Mouse (Mus musculus) erythroid progenitor cell, adult 5-6 weeks (primary cell): Measurements from ENCODE around the gene Creg2. TPM values are rescaled to one million over a fixed set of nuclear protein-coding genes. Genes with fewer than 3 reads are reported as not detected.
"Not testable (repeated sequence)": the region's sequence is repeated elsewhere in the genome, so short reads cannot be mapped to it uniquely, and the experiment has no call there.

ENCODE experiments used
- ATAC-seq: replicated peaks from 2 replicates; pipeline ENCODE4 v1.8.0; 2016; ENCODE audit warnings: moderate number of reproducible peaks, mild to moderate bottlenecking, moderate TSS enrichment, inconsistent platforms; ENCODE audit not compliant: poor library complexity, low FRiP score, severe bottlenecking
- total RNA-seq, 2 experiments: library from RNA; stranded (forward) in 1 of 2; stranded (reverse) in 1 of 2; fragments of 150-400 nt in 1 of 2; fragments of 186-747, 209-891 nt in 1 of 2; gene quantifications; 2 replicates each; pipeline versions ENCODE4 v1.2.3 to v1.2.4; 2015 to 2017; ENCODE audit warnings: low replicate concordance in 2 of 2

The Creg2 gene
- total RNA-seq, 2 experiments from 2014 or later: not detected

GRCm38 (mm10) chr1:39613061-39613460 lies 38.2 kb downstream of the Creg2 start:
- ATAC-seq: no peak

- ATAC-seq: no peak
Observed at GRCm38 (mm10) chr1:39612491-39612890, 38.8 kb downstream of the Creg2 start.

- no peak for ATAC-seq
Observed at GRCm38 (mm10) chr1:39608534-39608933, 42.7 kb downstream of the Creg2 start.

GRCm38 (mm10) chr1:39602477-39602876 lies 48.8 kb downstream of the Creg2 start:
- no peak for ATAC-seq

GRCm38 (mm10) chr1:39598726-39599125 lies 52.5 kb downstream of the Creg2 start:
- no peak for ATAC-seq

- ATAC-seq: not testable (repeated sequence)
Observed at GRCm38 (mm10) chr1:39597135-39597534, 54.1 kb downstream of the Creg2 start.

- no peak for ATAC-seq
Observed at GRCm38 (mm10) chr1:39593836-39594235, 57.4 kb downstream of the Creg2 start.

- no peak for ATAC-seq
Observed at GRCm38 (mm10) chr1:39592090-39592489, 59.2 kb downstream of the Creg2 start.

GRCm38 (mm10) chr1:39591557-39591956 lies 59.7 kb downstream of the Creg2 start:
- not testable (repeated sequence) for ATAC-seq

GRCm38 (mm10) chr1:39590193-39590592 lies 61.1 kb downstream of the Creg2 start:
- ATAC-seq: no peak

- no peak for ATAC-seq
Observed at GRCm38 (mm10) chr1:39585416-39585815, 65.9 kb downstream of the Creg2 start.

- ATAC-seq: no peak
Observed at GRCm38 (mm10) chr1:39583173-39583572, 68.1 kb downstream of the Creg2 start.

- no peak for ATAC-seq
Observed at GRCm38 (mm10) chr1:39581215-39581614, 70.1 kb downstream of the Creg2 start.

GRCm38 (mm10) chr1:39579139-39579538 lies 72.1 kb downstream of the Creg2 start:
- no peak for ATAC-seq

GRCm38 (mm10) chr1:39578446-39578845 lies 72.8 kb downstream of the Creg2 start:
- ATAC-seq: no peak

GRCm38 (mm10) chr1:39577253-39577705 lies 74.0 kb downstream of the Creg2 start, which contains the start of gene Rnf149:
Rnf149 (minus strand) TSS chr1:39577405.
- peak; percentile 82 for ATAC-seq

GRCm38 (mm10) chr1:39576431-39577243 lies 74.6 kb downstream of the Creg2 start:
- no peak for ATAC-seq

- ATAC-seq: 0 out of 2 replicates have a peak, but pooled peaks have one; percentile 55
Observed at GRCm38 (mm10) chr1:39575778-39576375, 75.4 kb downstream of the Creg2 start.

- no peak for ATAC-seq
Observed at GRCm38 (mm10) chr1:39573890-39574289, 77.4 kb downstream of the Creg2 start.

GRCm38 (mm10) chr1:39571653-39572052 lies 79.6 kb downstream of the Creg2 start:
- ATAC-seq: no peak
